Mouse (Mus musculus) cerebellum, adult 2 months (tissue): Measurements from ENCODE around the gene Ankrd33. TPM values are rescaled to one million over a fixed set of nuclear protein-coding genes. Genes with fewer than 3 reads are reported as not detected.

ENCODE experiments used
- DNase-seq, 2 experiments: peaks; one replicate each; pipeline ENCODE4 v3.0.0; 2021
- H3K27ac ChIP-seq: fragments of 200-500 bp; 2 replicates; pipeline ENCODE4 v1.5.1; 2012; ENCODE audit warnings: low read length, control low read depth, inconsistent platforms; ENCODE audit not compliant: insufficient read depth
- H3K27me3 ChIP-seq: fragments of 200-500 bp; 2 replicates; pipeline ENCODE4 v1.6.1; 2012; ENCODE audit warnings: inconsistent platforms, mild to moderate bottlenecking, low read length, moderate library complexity; ENCODE audit not compliant: control insufficient read depth, insufficient read depth
- H3K4me1 ChIP-seq: fragments of 200-500 bp; 2 replicates; pipeline ENCODE4 v1.6.1; 2011; ENCODE audit warnings: low read length; ENCODE audit not compliant: control insufficient read depth, insufficient read depth
- H3K4me3 ChIP-seq: fragments of 200-500 bp; replicated peaks from 2 replicates; pipeline ENCODE3; 2011; ENCODE audit warnings: mild to moderate bottlenecking, low read depth, low read length, control low read depth; ENCODE audit not compliant: insufficient read depth
- CTCF ChIP-seq: fragments of 200-500 bp; IDR thresholded peaks from 2 replicates; pipeline ENCODE4 v1.5.1; 2011; ENCODE audit warnings: low read depth, mild to moderate bottlenecking, control low read depth, low read length, moderate library complexity, borderline replicate concordance; ENCODE audit not compliant: insufficient read depth
- POLR2A ChIP-seq: fragments of 200-500 bp; IDR thresholded peaks from 2 replicates; pipeline ENCODE4 v1.6.1; 2011; ENCODE audit warnings: low read length, control low read depth, borderline replicate concordance; ENCODE audit not compliant: insufficient read depth
- WGBS: fragments of 180-500 bp; shearing (Covaris S2); methylation state at CpG from one replicate; pipeline ENCODE4 v1.1.7; 2018; 5-methylcytosine and 5-hydroxymethylcytosine counted together
- polyA plus RNA-seq: library from polyadenylated mRNA; depleted of rRNA; stranded (reverse); fragments of >200 nt; gene quantifications from 2 replicates; pipeline ENCODE4 v1.2.3, GENCODE M21; 2012

Gene Ankrd33
- polyA plus RNA-seq, 1 experiment = 0.33 TPM

DNA sequence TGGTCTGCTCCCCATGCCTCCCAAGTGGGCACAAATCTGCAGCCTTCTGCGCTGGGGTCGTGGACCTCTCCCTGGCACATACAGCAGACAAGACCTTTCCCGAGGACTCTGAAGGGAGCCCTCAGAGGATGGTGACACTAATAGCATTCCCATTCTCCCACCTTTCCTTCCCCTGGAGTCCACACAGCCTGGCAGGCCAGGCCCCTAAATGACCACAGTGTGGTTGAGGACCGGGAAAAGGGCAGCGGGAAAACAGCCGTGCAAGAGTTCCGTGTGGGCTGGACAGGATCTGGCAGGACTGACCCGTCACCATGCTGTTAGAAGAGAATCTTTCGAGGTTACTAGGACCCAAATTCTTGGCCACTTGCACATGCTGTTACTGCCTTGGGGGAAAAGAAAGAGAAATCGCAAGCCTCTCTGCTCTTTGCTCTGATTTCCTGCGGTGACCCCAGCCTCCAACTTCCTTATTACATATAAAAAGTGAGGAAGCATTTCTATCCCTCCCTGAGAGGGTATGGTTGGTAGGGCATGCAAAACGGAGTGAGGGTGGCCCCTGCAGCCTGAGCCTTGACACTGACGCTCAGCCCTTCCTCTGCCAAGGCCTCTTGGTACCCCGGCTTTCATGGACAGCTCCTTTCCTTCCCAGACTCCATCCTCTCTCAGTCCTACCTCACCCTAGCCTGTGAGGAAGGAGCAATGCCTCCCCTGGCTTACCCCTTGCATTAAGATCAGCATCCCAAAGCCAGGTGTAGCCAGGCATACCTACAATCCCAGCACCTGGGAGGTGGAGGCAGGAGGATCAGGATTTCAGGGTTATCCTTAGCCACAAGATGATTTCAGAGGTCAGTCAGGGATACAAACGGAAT lies 30.8 kb downstream of the Ankrd33 start:
- H3K4me3 ChIP-seq = no peak overlapping the region
- H3K27ac ChIP-seq = no peak overlapping the region

DNA sequence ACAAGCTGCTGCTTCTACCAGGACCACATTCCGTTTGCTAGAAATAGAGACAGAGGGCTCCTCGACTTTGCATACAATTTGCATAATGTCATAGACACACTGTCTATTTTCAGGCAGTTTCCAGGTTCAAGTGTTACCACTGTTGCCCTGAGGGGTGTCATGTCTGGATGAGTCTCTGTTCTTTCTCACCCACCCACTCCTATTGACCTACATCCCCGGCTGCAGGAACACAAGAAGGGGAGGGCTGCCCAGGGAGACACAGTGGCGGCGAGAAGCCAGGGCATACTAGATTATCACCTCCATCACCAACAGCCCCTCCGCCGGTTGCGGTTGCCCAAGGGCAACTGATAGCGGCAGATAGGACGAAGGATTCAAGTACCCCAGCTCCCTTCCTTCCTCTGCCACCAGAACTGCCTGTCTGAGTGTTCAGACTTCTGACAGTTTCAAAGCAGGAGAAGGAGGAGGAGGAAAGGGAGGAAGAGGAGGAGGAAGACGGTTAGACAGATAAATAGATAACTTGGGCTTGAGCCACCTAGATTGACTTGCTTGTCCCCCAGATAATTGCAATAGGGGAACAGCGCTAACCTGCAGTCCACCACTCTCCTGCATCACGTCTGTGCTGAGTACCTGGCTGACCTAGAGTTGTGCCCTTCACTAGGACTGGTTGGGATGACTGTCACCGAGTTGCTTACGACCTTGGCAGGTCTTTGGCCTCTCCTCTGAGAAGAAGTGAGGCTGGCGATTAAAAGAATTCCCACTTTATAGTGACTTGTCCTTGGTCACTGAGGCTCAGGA lies 31.8 kb downstream of the Ankrd33 start:
- WGBS = 79% methylated on average over 16 of the region's 16 CpGs
- no peaks in the 10 kb centered on the region for H3K27me3 ChIP-seq
- TF ChIP-seq POLR2A = no peak
- H3K4me3 ChIP-seq = no peak overlapping the region
- no peak for DNase-seq
- H3K27ac ChIP-seq = no peak overlapping the region
- H3K4me1 ChIP-seq = no peaks in the 10 kb centered on the region

More for the DNA sequence above, 30.8 kb downstream of the Ankrd33 start:
- Histone ChIP-seq H3K4me1 (no peaks in the 10 kb centered on the region), H3K27me3 (no peaks in the 10 kb centered on the region)
- WGBS = 64% methylated on average over 15 of the region's 15 CpGs
- TF ChIP-seq CTCF = no peak
- no peak for TF ChIP-seq POLR2A
- DNase-seq = no peak

DNA sequence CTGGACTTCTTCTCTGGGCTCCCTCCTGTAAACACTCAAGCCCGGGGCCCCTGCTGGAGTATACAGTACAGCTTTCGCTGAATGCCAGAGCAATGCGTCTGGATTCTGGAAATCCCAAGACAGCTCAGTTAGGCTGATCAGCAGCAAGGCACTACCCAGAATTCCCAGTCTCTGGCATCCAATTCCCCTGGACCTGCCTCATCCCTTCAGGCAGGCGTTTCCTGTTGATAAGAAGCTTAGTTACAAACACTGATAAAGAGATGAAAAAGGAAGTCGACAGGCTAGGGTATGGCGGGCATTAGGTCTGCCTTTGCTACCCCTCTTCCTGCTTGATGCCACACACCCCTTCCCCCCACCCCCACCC lies 32.3 kb downstream of the Ankrd33 start:
- 65% methylated on average over 6 of the region's 6 CpGs for WGBS
- no peak for TF ChIP-seq POLR2A
- no peak for TF ChIP-seq CTCF
- Histone ChIP-seq H3K4me3 (no peak overlapping the region), H3K27ac (no peak overlapping the region), H3K27me3 (no peaks in the 10 kb centered on the region), H3K4me1 (no peaks in the 10 kb centered on the region)
- no peak for DNase-seq

DNA sequence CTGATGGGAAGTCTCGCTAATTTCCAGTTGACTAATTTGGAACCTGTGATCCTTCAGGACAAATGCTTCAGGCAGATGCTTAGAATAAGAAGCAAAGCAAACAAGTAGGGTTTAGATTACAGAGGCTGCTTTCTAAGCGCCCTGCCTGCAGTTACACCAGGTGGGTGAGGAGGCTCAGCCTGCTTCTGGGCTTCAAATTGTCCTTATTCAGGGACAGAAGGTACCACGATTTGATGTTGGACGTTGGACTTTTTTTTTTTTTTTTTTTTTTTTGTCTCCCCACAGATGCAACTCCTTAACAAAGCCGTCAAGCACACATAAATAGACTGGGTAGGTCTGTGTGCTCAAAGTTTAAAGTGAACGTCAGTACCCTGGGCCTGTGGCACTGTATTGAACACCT lies 33.0 kb downstream of the Ankrd33 start:
- H3K4me1 ChIP-seq = no peaks in the 10 kb centered on the region
- H3K27ac ChIP-seq = no peak overlapping the region
- H3K27me3 ChIP-seq = no peaks in the 10 kb centered on the region
- no peak for TF ChIP-seq CTCF
- TF ChIP-seq POLR2A = no peak
- no peak for DNase-seq
- WGBS = 77% methylated on average over 6 of the region's 6 CpGs
- H3K4me3 ChIP-seq = no peak overlapping the region

DNA sequence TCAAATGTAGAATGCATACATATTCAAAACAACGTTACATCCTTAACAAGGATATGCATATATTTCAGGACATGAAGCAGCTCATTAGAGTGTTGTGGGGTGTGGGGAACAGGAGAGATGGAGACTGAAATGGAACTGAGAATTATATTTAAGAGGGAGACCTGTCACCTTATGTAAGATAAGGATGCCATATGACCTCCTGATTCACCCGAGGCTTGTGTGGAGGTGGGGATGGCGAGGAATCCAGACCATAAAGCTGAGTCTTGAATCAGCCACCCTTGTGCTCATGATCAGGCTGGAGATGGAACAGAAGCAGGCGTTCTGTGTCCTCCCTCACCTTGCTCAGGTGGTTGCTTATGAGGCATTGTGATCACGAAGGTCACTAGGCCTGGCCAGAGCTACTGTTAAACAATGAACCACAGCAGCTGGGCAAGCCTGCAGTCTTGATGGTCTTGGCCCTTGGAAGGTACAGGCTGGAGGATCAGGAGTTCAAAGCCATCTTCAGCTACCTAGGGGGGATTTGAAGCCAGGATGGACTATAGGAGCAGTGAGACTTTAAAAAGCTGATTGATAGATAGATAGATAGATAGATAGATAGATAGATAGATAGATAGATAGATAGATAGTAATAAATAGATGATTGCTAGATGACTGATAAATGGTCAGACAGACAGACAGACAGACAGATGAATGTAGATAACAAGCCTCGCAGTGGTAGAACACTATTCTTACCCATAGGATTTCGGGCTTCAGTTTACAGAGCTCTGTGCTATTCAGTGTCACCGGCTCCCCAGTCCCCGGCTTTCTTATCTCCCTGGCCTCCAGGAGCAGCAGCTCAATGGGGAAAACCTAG lies 36.1 kb downstream of the Ankrd33 start:
- H3K4me3 ChIP-seq = no peak overlapping the region
- TF ChIP-seq CTCF = no peak
- no peak for TF ChIP-seq POLR2A
- no peaks in the 10 kb centered on the region for H3K27me3 ChIP-seq
- H3K27ac ChIP-seq = no peak overlapping the region
- DNase-seq = no peak
- WGBS = 83% methylated on average over 9 of the region's 9 CpGs
- no peaks in the 10 kb centered on the region for H3K4me1 ChIP-seq

DNA sequence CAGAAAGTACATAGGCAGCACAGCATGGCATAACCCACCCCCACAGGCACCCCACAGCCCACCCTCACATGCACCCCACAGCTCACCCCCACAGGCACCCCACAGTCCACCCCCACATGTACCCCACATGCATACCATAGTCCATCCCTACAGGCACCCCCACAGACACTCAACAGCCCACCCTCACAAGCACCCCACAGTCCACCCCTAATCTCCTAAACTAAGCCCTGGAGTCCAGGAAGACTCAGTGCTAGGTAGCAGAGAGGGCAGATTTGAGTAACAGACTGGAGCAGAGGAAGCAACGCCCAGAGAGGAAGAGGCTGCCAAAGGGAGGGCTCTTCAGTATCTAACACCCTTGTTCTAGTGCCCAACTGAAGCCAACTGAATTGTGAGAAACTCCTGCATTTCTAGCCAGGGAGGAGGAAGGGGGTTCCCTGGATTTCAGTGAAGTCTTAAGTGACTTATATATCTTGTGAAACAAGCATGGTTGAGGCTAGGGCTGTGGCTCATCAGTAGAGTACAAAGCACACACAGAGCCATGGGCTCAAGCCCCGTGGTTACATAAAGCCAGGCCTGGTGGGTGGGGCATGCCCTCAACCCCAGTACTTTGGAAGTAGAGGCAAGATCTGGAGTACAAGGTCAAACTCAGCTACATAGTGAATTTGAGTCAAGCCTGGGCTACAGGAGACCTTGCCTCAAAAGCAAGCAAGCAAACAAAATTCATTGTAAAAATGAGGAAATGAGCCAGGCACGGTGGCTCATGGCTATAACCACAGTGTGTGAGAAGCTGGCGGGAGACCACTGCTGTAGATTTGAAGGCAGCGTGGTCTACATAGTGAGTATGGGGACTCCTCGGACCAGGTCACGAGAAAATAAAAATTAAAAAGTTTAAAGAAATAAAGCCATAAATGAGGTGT lies 39.4 kb downstream of the Ankrd33 start:
- no peak overlapping the region for H3K4me3 ChIP-seq
- H3K27me3 ChIP-seq = no peaks in the 10 kb centered on the region
- TF ChIP-seq CTCF (no peak), POLR2A (no peak)
- H3K27ac ChIP-seq = no peak overlapping the region
- no peak for DNase-seq
- H3K4me1 ChIP-seq = no peaks in the 10 kb centered on the region
- WGBS = 81% methylated on average over 7 of the region's 7 CpGs

DNA sequence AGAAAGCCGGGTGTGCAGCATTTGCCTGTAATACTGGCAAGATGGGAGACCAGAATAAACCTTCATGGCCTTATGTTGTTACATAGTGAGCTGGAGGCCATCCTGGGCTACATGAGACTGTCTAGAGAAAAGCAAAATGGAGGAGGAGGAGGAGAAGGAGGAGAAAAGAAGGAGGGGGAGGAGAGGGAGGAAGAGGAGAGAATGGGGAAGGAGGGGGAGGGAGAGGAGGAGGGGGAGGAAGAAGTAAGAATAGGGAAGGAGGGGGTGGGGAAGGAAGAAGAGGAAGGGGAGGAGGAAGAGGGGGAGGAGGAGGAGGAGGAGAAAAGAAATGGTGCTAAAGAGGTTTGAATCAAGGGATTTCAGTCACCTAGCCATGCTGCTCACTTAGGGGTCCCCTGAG lies 44.6 kb downstream of the Ankrd33 start:
- WGBS = 15% methylated on average over 1 of the region's 1 CpGs
- Histone ChIP-seq H3K4me1 (no peaks in the 10 kb centered on the region), H3K27me3 (no peaks in the 10 kb centered on the region), H3K27ac (no peak overlapping the region), H3K4me3 (no peak overlapping the region)
- no peak for TF ChIP-seq CTCF
- TF ChIP-seq POLR2A = no peak
- no peak for DNase-seq
